Mouse (Mus musculus) lung, postnatal 0 days (tissue): Measurements from ENCODE around the gene Rorb. TPM values are rescaled to one million over a fixed set of nuclear protein-coding genes. Genes with fewer than 3 reads are reported as not detected.
A peak's percentile ranks its signal among the peaks of the same experiment; 100 is the strongest.

ENCODE experiments used
- ATAC-seq: fragments of 200-750 bp; cut with Nextera tagmentation; 2 replicates; pipeline ENCODE4 v1.8.0; 2017; ENCODE audit warnings: moderate library complexity
- DNase-seq: peaks from one replicate; pipeline ENCODE4 v3.0.0-alpha.2; 2016; ENCODE audit warnings: low spot score
- H3K27ac ChIP-seq: fragments of 300-500 bp; sonication (generic); 2 replicates; pipeline ENCODE4 v1.5.1; 2014; ENCODE audit warnings: antibody characterized with exemption, mild to moderate bottlenecking, low read length, mixed read lengths
- H3K27me3 ChIP-seq: fragments of 300-500 bp; sonication (generic); replicated peaks from 2 replicates; pipeline ENCODE4 v1.6.1; 2014; ENCODE audit warnings: low read length, mixed read lengths; ENCODE audit not compliant: insufficient read depth
- H3K36me3 ChIP-seq: fragments of 300-500 bp; sonication (generic); 2 replicates; pipeline ENCODE4 v1.6.1; 2014; ENCODE audit warnings: low read length, mixed read lengths; ENCODE audit not compliant: insufficient read depth
- H3K4me1 ChIP-seq: fragments of 300-500 bp; sonication (generic); 2 replicates; pipeline ENCODE4 v1.6.1; 2014; ENCODE audit warnings: antibody characterized with exemption, low read depth, low read length, mixed read lengths; ENCODE audit not compliant: insufficient read depth
- H3K4me2 ChIP-seq: fragments of 300-500 bp; sonication (generic); replicated peaks from 2 replicates; pipeline ENCODE4 v1.6.1; 2014; ENCODE audit warnings: low read depth, mild to moderate bottlenecking, low read length, moderate library complexity, mixed read lengths
- H3K4me3 ChIP-seq: fragments of 300-500 bp; sonication (generic); 2 replicates; pipeline ENCODE4 v1.5.1; 2014; ENCODE audit warnings: low read depth, low read length
- H3K9ac ChIP-seq: fragments of 300-500 bp; sonication (generic); replicated peaks from 2 replicates; pipeline ENCODE4 v1.6.1; 2014; ENCODE audit warnings: low read depth, mild to moderate bottlenecking
- H3K9me3 ChIP-seq: fragments of 300-500 bp; sonication (generic); 2 replicates; pipeline ENCODE4 v1.6.1; 2016; ENCODE audit warnings: low read length, mixed read lengths
- CTCF ChIP-seq: IDR thresholded peaks from 2 replicates; pipeline ENCODE4 v1.5.1; 2016; ENCODE audit warnings: antibody characterized with exemption, mild to moderate bottlenecking
- EP300 ChIP-seq: IDR thresholded peaks from 2 replicates; pipeline ENCODE4 v1.6.1; 2016; ENCODE audit warnings: antibody characterized with exemption, mild to moderate bottlenecking, control low read depth
- WGBS: fragments of 180-500 bp; shearing (Covaris S2); extraction: QIAGEN DNeasy Blood & Tissue Kit; methylation state at CpG from one replicate; pipeline ENCODE4 v1.1.7; 2014; 5-methylcytosine and 5-hydroxymethylcytosine counted together
- polyA plus RNA-seq: library from polyadenylated mRNA; unstranded; fragments of >200 nt; fragmentation: Nextera tagmentation; extraction: Ambion mirVana; gene quantifications from 2 replicates; pipeline ENCODE4 v1.2.1, GENCODE M21; 2015

The Rorb gene
- polyA plus RNA-seq, 1 experiment from 2014 or later = 0.14 TPM

- DNase-seq (peak; percentile 41), ATAC-seq (peak; percentile 61; the same call in 1 of the 2 replicates)
- H3K9ac ChIP-seq = no peak overlapping the region
- H3K4me1 ChIP-seq = no peaks in the 10 kb centered on the region
- no peak overlapping the region for H3K27ac ChIP-seq
- no peaks in the 10 kb centered on the region for H3K9me3 ChIP-seq
- TF ChIP-seq CTCF (no peak), EP300 (peak; percentile 56)
- no peak overlapping the region for H3K4me2 ChIP-seq
- WGBS = 62% methylated on average over 3 of the region's 3 CpGs
- H3K36me3 ChIP-seq = no peaks in the 10 kb centered on the region
- no peak overlapping the region for H3K4me3 ChIP-seq
- H3K27me3 ChIP-seq = no peaks in the 10 kb centered on the region
Observed at GRCm38 (mm10) chr19:18952806-18953205, 158.2 kb downstream of the Rorb start.

DNA sequence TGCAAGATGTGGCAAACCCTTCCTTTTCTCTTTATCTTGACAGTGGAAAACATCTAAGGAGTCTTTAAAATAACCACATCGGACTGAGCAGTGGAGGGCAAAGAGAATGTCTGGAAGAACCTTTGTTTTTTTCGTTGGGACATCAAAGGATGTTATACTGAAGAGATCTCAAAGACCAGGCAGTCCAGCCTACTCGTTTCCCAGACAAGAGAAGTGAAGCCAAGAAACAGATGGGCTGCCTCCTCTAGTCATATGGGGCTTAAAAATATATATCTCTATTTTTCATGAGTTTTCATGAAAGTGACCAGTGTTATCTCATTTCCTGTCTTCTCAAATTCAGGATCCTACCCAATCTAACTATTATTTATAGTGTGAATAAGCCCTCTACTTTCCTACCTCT, 163.8 kb downstream of the Rorb start:
- TF ChIP-seq CTCF = no peak
- TF ChIP-seq EP300 = no peak
- Histone ChIP-seq H3K4me2 (no peak overlapping the region), H3K9me3 (no peaks in the 10 kb centered on the region), H3K9ac (no peak overlapping the region), H3K4me3 (no peak overlapping the region), H3K27ac (no peak overlapping the region), H3K27me3 (no peaks in the 10 kb centered on the region), H3K36me3 (no peaks in the 10 kb centered on the region), H3K4me1 (no peaks in the 10 kb centered on the region)
- ATAC-seq (no peak), DNase-seq (no peak)
- WGBS = 52% methylated on average over 3 of the region's 3 CpGs

GRCm38 (mm10) chr19:18945265-18945664, 165.7 kb downstream of the Rorb start:
- Histone ChIP-seq H3K4me1 (no peaks in the 10 kb centered on the region), H3K27me3 (no peaks in the 10 kb centered on the region), H3K9ac (no peak overlapping the region), H3K4me3 (no peak overlapping the region), H3K9me3 (no peaks in the 10 kb centered on the region), H3K4me2 (no peak overlapping the region), H3K36me3 (no peaks in the 10 kb centered on the region), H3K27ac (no peak overlapping the region)
- TF ChIP-seq EP300 (no peak), CTCF (no peak)
- DNase-seq = no peak
- no peak for ATAC-seq
- 85% methylated on average over 3 of the region's 3 CpGs for WGBS

GRCm38 (mm10) chr19:18941391-18941790, 169.6 kb downstream of the Rorb start:
- 75% methylated on average over 6 of the region's 6 CpGs for WGBS
- no peaks in the 10 kb centered on the region for H3K36me3 ChIP-seq
- DNase-seq (no peak), ATAC-seq (no peak)
- TF ChIP-seq EP300 (no peak), CTCF (no peak)
- H3K27ac ChIP-seq = no peak overlapping the region
- H3K4me3 ChIP-seq = no peak overlapping the region
- no peaks in the 10 kb centered on the region for H3K4me1 ChIP-seq
- no peak overlapping the region for H3K9ac ChIP-seq
- H3K9me3 ChIP-seq = no peaks in the 10 kb centered on the region
- H3K4me2 ChIP-seq = no peak overlapping the region
- H3K27me3 ChIP-seq = no peaks in the 10 kb centered on the region

DNA sequence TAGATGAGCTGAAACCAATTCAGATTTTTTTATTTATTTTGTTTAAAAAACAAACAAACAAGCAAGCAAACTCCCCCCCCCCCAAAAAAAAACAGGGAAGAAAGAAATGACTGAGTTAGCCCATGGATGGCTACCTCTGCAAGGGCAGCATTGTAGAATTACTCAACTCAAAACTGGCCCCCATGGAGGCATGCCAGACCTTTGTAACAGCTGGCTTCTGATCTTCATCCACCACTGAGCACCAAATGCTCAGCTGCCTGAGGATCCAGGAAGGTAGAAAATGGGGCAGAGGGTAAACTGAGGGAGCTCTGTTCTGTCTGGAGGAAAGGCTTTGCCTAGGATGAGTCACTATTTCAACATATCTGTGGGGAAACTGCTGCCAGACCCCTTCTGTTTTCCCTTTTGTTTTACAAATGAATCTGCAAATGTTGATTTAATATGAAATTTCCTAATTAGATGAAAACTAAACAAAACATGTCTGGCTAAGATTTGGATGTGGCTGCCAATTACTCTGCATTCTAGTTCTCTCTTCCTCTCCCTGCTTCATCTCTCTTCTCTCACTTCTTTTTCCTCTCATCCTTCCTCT, 199.1 kb downstream of the Rorb start:
- TF ChIP-seq EP300 = no peak
- no peak for TF ChIP-seq CTCF
- Histone ChIP-seq H3K9me3 (no peaks in the 10 kb centered on the region), H3K27me3 (no peaks in the 10 kb centered on the region), H3K36me3 (no peaks in the 10 kb centered on the region), H3K27ac (no peak overlapping the region), H3K4me3 (no peak overlapping the region), H3K9ac (no peak overlapping the region), H3K4me1 (no peaks in the 10 kb centered on the region), H3K4me2 (no peak overlapping the region)
- DNase-seq (no peak), ATAC-seq (no peak)

DNA sequence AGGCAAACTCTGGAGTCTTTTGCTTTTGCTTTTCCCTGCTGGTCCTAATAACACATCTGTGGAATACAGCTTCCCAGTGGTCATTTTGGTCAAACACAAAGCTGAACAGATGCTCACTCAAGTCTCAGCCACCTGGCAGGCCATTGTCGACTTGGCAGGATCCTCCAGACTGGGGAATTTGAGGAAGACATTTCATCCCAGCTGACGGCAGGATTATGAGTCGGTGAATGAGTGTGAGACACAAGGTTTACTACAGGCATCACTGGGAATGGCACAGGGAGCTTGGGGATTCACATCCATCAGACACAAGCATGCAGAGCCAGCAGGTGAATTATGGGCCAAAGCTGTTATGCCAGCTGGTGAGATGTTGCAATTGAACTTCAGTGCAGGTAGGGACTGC, 201.4 kb downstream of the Rorb start:
- H3K9me3 ChIP-seq = no peaks in the 10 kb centered on the region
- H3K27ac ChIP-seq = no peak overlapping the region
- no peak overlapping the region for H3K4me2 ChIP-seq
- H3K4me1 ChIP-seq = no peaks in the 10 kb centered on the region
- DNase-seq (no peak), ATAC-seq (no peak)
- 77% methylated on average over 3 of the region's 3 CpGs for WGBS
- TF ChIP-seq EP300 (no peak), CTCF (no peak)
- no peaks in the 10 kb centered on the region for H3K27me3 ChIP-seq
- H3K9ac ChIP-seq = no peak overlapping the region
- H3K4me3 ChIP-seq = no peak overlapping the region
- no peaks in the 10 kb centered on the region for H3K36me3 ChIP-seq

- DNase-seq = no peak
- Histone ChIP-seq H3K27ac (no peak overlapping the region), H3K36me3 (no peaks in the 10 kb centered on the region), H3K4me2 (no peak overlapping the region), H3K4me1 (no peaks in the 10 kb centered on the region), H3K9ac (no peak overlapping the region), H3K9me3 (no peaks in the 10 kb centered on the region), H3K27me3 (no peaks in the 10 kb centered on the region), H3K4me3 (no peak overlapping the region)
- no peak for ATAC-seq
- 30% methylated on average over 3 of the region's 3 CpGs for WGBS
- no peak for TF ChIP-seq CTCF
- TF ChIP-seq EP300 = no peak
Observed at GRCm38 (mm10) chr19:18905511-18905910, 205.5 kb downstream of the Rorb start.
